Mouse (Mus musculus): ENCODE measurements at regions not wholly inside any gene's neighbourhood (a gene's known extent, or its start where the extent isn't known, plus 50 kb on each side); places are given as distances from the start of the nearest gene placed in this dataset.

DNA sequence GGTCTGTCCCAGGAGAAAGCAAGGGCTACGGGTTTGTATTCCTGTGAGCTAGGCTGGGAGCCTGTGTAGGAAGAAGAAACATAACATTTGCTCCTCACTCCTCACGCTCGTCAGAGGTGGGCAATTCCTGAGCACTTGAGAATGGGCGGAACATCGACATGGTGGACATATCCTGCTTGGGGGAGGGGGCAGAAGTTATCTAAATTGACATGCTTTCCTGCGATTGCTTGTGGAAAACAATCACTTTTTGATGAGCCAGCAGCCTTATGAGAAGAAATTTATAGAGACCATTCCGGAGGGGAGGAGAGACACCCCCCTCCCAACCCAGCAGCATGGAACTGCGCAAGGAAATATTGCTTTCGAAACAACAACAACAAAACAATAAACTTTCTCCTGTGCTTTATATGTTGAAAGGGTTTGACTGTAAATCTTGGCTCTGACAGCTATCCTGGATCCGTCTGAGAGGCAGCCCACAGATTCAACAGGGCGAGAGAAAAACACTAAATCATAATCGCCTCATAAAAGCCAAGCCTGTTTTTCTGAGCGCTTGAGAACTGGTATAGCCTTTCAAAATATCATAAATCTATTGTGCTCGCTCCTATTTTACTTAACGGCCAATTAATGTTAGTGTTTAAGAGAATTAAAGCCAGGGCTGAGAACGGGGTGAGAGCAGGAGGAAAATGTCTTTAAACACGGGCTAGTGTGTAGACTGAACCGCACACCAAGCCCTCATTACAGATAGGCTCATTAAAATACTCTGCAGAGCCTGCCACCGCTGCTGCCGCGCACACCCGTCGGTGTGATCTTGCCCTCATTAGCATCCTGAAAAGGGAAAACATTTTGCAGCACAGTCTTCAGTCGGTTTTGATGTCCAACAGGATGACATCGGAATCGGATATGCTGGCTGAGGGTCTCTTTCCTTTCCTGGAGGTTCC lies 242.0 kb downstream of the Cd83 start:
- peak in 1 of 2 experiments; percentile 17 for DNase-seq (ENCODE audit: extremely low spot score in 1 of 2, low spot score in 1 of 2)

DNA sequence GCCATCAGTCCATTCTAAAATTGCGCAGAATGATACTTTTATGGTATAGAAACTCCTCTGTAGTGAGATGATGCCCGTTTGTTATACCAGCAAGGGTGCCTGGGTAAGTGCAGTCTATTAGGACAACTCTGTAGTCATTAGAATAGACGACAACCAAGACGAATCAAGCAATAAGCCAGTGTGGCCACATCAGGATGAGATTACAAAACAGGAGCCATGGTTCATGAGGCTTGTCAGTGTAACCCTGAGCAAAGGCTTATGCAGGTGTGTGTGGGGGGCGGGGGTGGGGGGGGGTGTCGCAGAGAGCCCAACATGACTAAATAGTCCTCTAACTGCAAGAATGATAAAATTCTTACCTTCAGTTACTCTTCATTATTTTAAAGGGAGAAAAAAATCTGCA lies 243.5 kb downstream of the Cd83 start:
- DNase-seq (ENCODE audit: extremely low spot score in 1 of 2, low spot score in 1 of 2) = no peak

DNA sequence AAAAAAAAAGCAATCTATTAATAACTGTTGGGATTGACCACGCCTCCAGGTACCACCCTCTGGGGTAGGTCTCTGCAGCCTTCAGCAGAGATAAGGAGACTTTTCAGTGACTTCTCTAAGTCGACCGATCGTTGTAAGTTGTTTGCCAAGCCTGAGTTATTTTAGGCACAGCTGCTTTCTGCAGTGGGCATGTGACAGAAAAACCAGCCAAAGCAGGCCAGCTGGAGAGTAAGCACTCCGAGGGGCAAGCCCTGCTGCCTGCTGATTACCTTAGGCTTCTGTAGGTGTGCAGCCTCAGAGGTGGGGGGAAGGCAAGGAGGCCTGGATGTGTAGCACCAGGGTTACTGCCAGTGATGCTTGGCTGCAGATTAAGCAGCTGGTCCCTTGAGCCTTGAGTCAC lies 246.0 kb downstream of the Cd83 start:
- peak; percentile 14 to 38 for DNase-seq (ENCODE audit: extremely low spot score in 1 of 2, low spot score in 1 of 2)

DNA sequence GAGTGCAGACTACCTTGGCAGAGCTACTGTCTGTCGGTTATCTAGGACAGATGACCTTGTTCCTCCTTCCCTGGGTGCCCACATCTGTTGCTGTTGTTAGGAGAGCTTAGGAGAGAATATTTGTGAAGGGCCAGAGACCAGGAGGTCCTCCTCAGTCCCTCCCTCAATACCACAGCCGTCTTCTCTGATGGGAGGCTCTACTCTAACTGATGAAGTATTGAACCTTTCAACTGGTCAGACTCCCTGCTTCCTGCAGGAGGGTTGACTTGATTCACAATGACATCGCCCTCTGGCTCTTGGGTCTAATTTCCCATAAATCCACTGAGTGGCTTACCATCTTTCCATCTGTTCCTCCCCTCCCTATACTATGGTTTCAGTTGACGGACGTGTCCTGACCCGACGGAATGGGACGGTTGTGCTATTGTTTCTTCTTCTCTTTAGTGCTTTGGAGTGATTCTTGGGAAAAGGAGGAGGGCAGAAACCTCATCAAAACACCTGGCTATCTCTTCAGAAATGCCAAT lies 253.3 kb downstream of the Cd83 start:
- no peak for DNase-seq (ENCODE audit: extremely low spot score in 1 of 2, low spot score in 1 of 2)

- no peak for DNase-seq (ENCODE audit: extremely low spot score in 1 of 2, low spot score in 1 of 2)
Observed at GRCm38 (mm10) chr13:44038322-44038721, 253.7 kb downstream of the Cd83 start.

GRCm38 (mm10) chr13:44040640-44041039 lies 256.1 kb downstream of the Cd83 start:
- no peak for DNase-seq (ENCODE audit: extremely low spot score in 1 of 2, low spot score in 1 of 2)

- no peak for DNase-seq (ENCODE audit: extremely low spot score in 1 of 2, low spot score in 1 of 2)
Observed at GRCm38 (mm10) chr13:44042730-44043493, 258.3 kb downstream of the Cd83 start.

DNA sequence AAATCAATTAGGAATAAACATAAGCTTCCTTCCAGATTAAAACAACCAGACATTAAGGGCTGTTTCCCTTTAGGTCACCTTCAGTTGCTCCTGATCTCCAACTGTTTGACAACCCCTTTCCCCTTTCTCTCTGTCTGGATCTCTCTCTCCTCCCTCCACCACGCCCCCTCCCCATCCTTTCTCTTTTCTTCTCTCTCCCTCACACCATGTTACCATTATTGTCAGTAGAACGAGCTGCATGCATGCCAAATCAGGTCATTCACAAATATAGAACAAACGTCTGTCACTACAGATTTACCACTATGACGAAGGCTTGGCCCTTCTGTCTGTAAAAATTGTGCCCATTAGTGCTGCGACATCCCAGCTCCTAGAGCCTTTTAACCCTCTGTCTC lies 258.9 kb downstream of the Cd83 start:
- no peak for DNase-seq (ENCODE audit: extremely low spot score in 1 of 2, low spot score in 1 of 2)

- no peak for DNase-seq (ENCODE audit: extremely low spot score in 1 of 2, low spot score in 1 of 2)
Observed at GRCm38 (mm10) chr13:44044546-44045216, 260.1 kb downstream of the Cd83 start.

GRCm38 (mm10) chr13:44046436-44046835 lies 261.9 kb downstream of the Cd83 start:
- no peak for DNase-seq (ENCODE audit: extremely low spot score in 1 of 2, low spot score in 1 of 2)

GRCm38 (mm10) chr13:44054157-44054556 lies 269.6 kb downstream of the Cd83 start:
- no peak for DNase-seq (ENCODE audit: extremely low spot score in 1 of 2, low spot score in 1 of 2)

DNA sequence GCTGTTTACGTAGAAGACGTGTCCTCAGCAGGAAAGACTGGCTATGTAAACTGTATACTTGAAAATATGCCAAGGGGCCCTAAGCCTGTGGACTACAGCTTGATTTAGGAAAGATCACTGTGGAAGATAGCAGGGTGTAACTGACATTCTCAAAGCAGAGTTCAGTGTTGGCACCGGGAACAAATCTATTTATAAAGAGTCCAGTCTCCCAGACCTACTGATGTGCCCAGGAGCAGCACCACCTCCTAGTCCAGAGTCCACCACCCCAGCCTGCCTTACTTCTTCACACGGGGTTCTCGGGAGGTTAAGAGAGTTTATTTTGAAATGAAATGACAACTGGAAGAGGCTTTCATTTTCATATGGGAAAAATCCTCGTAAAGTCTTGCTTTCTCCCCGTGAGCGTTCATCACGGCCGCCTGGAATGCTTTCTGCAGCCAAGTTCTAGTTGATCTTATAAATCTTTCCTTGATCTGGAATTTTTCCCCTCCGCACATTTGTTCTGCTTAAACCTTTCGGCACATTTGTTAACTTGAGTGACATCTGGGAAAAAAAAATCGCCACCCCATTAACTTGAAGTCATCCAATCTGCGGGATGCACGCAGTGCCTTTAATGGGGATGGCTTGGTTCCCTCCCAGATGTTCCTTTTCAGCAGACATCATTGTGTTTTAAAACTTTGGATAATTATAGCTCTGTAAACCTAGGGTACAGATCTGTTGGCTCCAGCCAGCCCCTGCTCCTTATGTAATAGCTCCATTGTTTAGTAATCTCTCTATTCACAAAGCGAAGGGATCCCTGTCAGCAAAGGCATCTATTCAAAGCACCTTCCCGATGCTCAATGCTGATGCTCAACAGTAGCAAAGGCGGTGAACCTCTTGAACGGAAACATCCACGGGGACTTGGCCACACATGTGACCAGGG lies 271.3 kb downstream of the Cd83 start:
- no peak for DNase-seq (ENCODE audit: extremely low spot score in 1 of 2, low spot score in 1 of 2)

DNA sequence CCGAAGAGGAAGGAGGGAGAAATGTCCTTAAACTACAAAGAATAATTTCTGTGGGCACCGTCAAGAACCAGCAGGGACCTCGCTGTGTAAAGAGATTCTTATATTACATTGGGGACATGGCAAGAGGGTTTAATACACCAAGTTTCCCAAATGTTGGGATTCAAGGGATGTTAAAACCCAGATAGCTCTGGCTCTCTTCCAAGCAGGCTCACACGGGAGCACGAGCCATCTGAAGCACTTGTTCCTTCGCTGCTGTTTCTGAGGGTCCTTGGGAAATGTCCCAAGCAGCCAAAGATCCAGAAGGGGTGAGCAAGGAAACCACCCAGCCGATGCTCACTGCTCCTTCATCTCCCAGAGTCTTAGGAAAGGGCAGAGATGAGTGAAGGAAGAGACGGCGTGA lies 272.1 kb downstream of the Cd83 start:
- DNase-seq (ENCODE audit: extremely low spot score in 1 of 2, low spot score in 1 of 2) = no peak

DNA sequence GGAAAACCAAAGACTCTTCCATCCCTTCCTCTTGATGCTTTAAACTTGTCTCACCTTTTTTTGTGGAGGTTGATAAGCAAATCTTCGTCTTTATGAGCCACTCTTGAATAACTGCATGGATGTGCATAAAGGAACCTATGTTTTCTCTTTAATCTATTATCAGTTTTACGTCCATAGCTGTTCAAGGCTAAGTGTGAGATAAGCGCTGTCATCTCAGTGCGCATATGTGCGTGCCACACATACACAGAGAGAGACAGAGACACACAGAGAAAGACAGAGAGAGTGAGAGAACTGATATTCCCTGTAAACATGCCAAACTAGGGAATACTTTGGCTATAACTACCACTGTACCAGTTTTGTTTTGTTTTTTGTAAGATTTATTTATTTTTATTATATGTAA lies 273.0 kb downstream of the Cd83 start:
- no peak for DNase-seq (ENCODE audit: extremely low spot score in 1 of 2, low spot score in 1 of 2)

- no peak for DNase-seq (ENCODE audit: extremely low spot score in 1 of 2, low spot score in 1 of 2)
Observed at GRCm38 (mm10) chr13:44058277-44058676, 273.7 kb downstream of the Cd83 start.

DNA sequence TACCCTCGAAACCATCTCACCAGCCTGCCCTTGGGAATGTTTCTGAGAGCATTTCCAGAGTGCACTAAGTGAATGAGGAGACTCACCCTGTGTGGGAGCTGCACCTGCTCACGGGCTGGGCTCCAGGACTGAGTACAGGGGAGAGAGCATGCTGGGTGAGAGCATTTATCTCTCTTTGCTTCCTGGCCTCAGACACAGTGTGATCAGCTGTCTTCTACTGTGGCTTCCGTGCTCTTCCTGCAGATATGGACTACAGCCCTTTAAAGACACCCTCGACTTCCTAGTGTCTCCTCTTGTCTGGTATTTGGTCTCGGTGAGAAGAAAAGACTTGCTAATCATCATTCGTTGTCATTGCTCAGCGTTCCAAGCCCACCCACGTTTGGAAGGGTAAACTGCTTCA lies 274.9 kb downstream of the Cd83 start:
- DNase-seq (ENCODE audit: extremely low spot score in 1 of 2, low spot score in 1 of 2) = no peak

DNA sequence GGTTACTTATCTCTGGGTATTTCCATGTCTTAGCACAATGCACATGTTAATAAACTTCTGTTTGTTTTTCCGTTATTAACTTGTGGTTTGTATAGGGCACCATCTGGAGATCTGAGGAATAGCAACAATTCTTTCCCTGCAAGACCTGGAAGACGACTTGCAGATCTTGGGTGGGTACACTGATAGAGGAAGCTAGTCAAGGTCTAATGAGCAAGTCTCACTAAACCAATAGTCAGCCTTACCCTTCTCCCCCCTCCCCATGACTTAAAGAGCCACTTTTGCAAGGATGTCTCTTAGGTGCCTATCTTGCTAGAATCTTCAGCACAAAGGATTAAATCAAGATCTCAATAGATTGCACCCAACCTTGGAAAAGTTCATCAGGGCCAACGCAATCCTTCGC lies 276.7 kb downstream of the Cd83 start:
- DNase-seq (ENCODE audit: extremely low spot score in 1 of 2, low spot score in 1 of 2) = no peak

- no peak for DNase-seq (ENCODE audit: extremely low spot score in 1 of 2, low spot score in 1 of 2)
Observed at GRCm38 (mm10) chr13:44061721-44062300, 277.2 kb downstream of the Cd83 start.

GRCm38 (mm10) chr13:44063317-44063716 lies 278.7 kb downstream of the Cd83 start:
- DNase-seq (ENCODE audit: extremely low spot score in 1 of 2, low spot score in 1 of 2) = no peak

DNA sequence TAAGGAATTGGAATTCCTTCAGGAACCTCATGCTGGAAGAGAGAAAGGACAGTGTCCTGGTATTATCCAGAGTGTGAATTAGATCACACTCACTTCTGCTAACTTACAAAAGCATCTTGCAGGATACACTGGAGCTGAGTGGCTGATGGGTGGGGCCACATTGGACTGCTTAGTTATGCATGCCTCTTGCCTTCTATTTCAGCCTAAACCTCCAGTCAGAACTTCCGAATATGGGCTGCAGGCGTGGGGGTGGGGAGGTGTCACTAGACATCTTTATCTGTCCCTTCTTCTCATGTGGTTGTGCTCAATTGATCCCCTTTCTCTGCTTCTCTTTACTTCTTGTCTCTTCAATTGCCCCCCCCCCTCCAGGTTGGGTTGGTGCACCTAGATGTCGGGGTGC lies 279.5 kb downstream of the Cd83 start:
- DNase-seq (ENCODE audit: extremely low spot score in 1 of 2, low spot score in 1 of 2) = no peak

All from frontal cortex, adult 2 months (tissue).